Mouse (Mus musculus) testis, adult 2 months (tissue): ENCODE data around the gene Xylt2. TPM values are rescaled to one million over a fixed set of nuclear protein-coding genes. Genes with fewer than 3 reads are reported as not detected.

Experiments used
- H3K27ac ChIP-seq: fragments of 200-500 bp; 2 replicates; pipeline ENCODE4 v1.5.1; 2012; ENCODE audit warnings: low read depth, low read length; ENCODE audit not compliant: control insufficient read depth, insufficient read depth
- H3K27me3 ChIP-seq: fragments of 200-500 bp; 2 replicates; pipeline ENCODE4 v1.6.1; 2012; ENCODE audit warnings: mild to moderate bottlenecking, low read length, moderate library complexity; ENCODE audit not compliant: control insufficient read depth, insufficient read depth
- H3K36me3 ChIP-seq: fragments of 200-500 bp; 2 replicates; pipeline ENCODE4 v1.6.1; 2012; ENCODE audit warnings: mild to moderate bottlenecking, low read length; ENCODE audit not compliant: control insufficient read depth, insufficient read depth
- H3K4me1 ChIP-seq: fragments of 200-500 bp; 2 replicates; pipeline ENCODE4 v1.6.1; 2012; ENCODE audit warnings: low read length; ENCODE audit not compliant: control insufficient read depth, insufficient read depth
- H3K4me3 ChIP-seq: fragments of 200-500 bp; 2 replicates; pipeline ENCODE4 v1.5.1; 2012; ENCODE audit warnings: low read depth, mild to moderate bottlenecking, low read length, moderate library complexity, mixed read lengths; ENCODE audit not compliant: control insufficient read depth
- CTCF ChIP-seq: fragments of 200-500 bp; IDR thresholded peaks from 2 replicates; pipeline ENCODE4 v1.5.1; 2012; ENCODE audit warnings: low read depth, mild to moderate bottlenecking, inconsistent platforms, low read length, moderate library complexity; ENCODE audit not compliant: control insufficient read depth, insufficient read depth, insufficient replicate concordance
- POLR2A ChIP-seq: fragments of 200-500 bp; IDR thresholded peaks from 2 replicates; pipeline ENCODE4 v1.6.1; 2012; ENCODE audit warnings: low read depth, mild to moderate bottlenecking, inconsistent platforms, low read length, moderate library complexity; ENCODE audit not compliant: control insufficient read depth
- polyA plus RNA-seq: library from polyadenylated mRNA; depleted of rRNA; stranded (reverse); fragments of >200 nt; gene quantifications from 2 replicates; pipeline ENCODE4 v1.2.3, GENCODE M21; 2012; rRNA removed

Gene Xylt2
- polyA plus RNA-seq, 1 experiment, result 3.4 TPM

- Histone ChIP-seq H3K4me3 (no peak overlapping the region), H3K27me3 (no peaks in the 10 kb centered on the region)
- TF ChIP-seq POLR2A (no peak), CTCF (no peak)
Observed at GRCm38 (mm10) chr11:94622162-94622561, 55.2 kb downstream of the Xylt2 start.

DNA sequence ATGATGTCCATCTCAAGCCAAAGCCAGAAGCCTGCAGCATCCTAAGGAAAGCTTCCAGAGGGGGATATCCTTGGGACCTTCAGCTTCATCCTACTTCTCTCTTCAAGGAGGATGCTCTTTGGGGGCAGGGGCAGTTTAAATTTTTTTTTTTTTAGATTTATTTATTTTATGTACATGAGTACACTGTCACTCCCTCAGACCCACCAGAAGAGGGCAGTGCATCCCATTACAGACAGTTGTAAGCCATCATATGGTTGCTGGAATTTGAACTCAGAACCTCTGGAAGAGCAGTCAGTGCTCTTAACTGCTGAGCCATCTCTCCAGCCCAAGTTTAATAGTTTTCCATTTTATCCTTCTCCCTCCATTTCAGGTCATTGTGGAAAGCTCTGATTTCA is 55.9 kb downstream of the Xylt2 start:
- Histone ChIP-seq H3K27me3 (no peaks in the 10 kb centered on the region), H3K36me3 (no peaks in the 10 kb centered on the region), H3K4me3 (no peak overlapping the region), H3K27ac (no peak overlapping the region), H3K4me1 (no peaks in the 10 kb centered on the region)
- TF ChIP-seq POLR2A (no peak), CTCF (no peak)

More at GRCm38 (mm10) chr11:94622162-94622561, 55.2 kb downstream of the Xylt2 start:
- H3K4me1 ChIP-seq, result no peaks in the 10 kb centered on the region
- no peak overlapping the region for H3K27ac ChIP-seq
- no peaks in the 10 kb centered on the region for H3K36me3 ChIP-seq

DNA sequence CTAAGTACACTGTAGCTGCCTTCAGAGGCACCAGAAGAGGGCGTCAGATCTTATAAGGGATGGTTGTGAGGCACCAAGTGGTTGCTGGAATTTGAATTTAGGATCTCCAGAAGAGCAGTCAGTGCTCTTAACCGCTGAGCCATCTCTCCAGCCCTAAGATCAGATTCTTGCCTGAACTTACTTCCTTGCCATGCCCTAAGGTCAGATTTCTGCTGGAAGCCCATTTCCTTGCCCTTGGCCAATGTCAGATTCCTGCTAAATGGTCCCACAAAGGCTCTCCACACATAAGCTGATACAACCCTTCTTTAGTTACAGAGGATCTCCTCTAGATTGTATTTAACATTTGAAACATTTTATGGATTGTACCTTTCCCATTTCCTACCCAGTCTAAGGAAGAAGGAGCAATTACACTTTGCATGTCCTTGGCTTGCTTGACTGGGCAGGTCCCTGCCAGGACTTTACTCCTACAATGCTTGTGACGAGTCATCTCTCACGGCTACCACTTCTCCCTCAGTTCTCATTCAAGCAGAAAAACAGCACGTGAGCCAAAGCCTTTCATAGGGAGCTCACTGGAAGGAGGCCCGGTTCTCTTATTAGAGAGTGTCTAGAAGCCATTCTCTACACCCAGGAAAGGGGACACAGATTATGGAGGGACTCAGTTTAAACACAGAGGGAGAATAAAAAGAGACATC is 56.4 kb downstream of the Xylt2 start:
- no peaks in the 10 kb centered on the region for H3K36me3 ChIP-seq
- H3K4me1 ChIP-seq, result no peaks in the 10 kb centered on the region
- no peak for TF ChIP-seq POLR2A
- no peak for TF ChIP-seq CTCF
- no peak overlapping the region for H3K4me3 ChIP-seq
- no peaks in the 10 kb centered on the region for H3K27me3 ChIP-seq
- no peak overlapping the region for H3K27ac ChIP-seq

DNA sequence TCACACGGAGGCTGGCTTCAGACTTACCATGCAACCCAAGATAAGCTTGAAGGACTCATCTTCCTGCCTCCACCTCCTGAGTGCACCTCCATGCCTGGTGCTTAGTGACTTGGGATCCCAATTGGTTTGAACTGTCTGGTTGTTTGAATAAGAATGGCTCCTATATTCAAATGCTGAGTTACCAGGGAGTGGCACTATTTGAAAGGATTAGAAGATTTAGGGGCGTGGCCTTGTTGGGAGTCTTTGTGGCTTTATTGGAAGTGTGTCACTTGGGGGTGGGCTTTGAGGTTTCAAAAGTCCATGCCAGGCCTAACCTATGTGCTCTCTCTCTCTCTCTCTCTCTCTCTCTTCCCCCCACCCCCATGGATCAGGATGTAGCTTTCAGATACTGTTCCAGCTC is 59.7 kb downstream of the Xylt2 start:
- no peak for TF ChIP-seq CTCF
- no peak for TF ChIP-seq POLR2A
- Histone ChIP-seq H3K4me3 (no peak overlapping the region), H3K4me1 (no peaks in the 10 kb centered on the region), H3K27me3 (no peaks in the 10 kb centered on the region), H3K27ac (no peak overlapping the region; the same call in 1 of the 2 replicates), H3K36me3 (no peaks in the 10 kb centered on the region)

DNA sequence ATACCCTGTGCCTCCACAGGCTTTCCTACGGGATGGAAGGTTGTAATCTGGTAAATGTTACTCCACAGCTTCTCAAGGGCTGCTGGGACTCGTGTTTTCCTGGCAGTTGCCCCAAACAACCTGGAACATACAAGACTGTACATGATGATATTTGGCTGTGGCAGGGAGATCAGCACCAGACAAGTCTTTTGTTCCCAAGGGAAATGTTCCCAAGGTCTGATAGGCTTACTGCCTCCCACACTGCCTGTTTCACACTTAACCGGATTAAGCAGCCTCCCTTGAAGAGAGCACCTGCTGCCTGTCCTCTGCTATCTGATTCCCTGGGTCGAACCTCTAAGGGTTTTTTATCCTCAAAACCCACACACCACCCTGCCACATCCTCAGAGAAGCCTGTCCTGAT is 61.8 kb downstream of the Xylt2 start:
- TF ChIP-seq CTCF, result no peak
- TF ChIP-seq POLR2A, result no peak

GRCm38 (mm10) chr11:94614603-94615002 is 62.7 kb downstream of the Xylt2 start:
- TF ChIP-seq POLR2A (no peak), CTCF (no peak)
- H3K27me3 ChIP-seq, result no peaks in the 10 kb centered on the region
- H3K27ac ChIP-seq, result no peak overlapping the region
- no peaks in the 10 kb centered on the region for H3K4me1 ChIP-seq
- no peaks in the 10 kb centered on the region for H3K36me3 ChIP-seq
- no peak overlapping the region for H3K4me3 ChIP-seq

More for the DNA sequence above, 61.8 kb downstream of the Xylt2 start:
- H3K36me3 ChIP-seq, result no peaks in the 10 kb centered on the region
- H3K27ac ChIP-seq, result no peak overlapping the region; the same call in 1 of the 2 replicates
- no peaks in the 10 kb centered on the region for H3K4me1 ChIP-seq
- H3K27me3 ChIP-seq, result no peaks in the 10 kb centered on the region
- H3K4me3 ChIP-seq, result no peak overlapping the region

Other genes starting within 250 kb of the Xylt2 start
- gene Cacna1g, start 203.3 kb downstream of the Xylt2 start, polyA plus RNA-seq, result 3.4 and 5.1 TPM in 2 replicates
- gene Spata20, start 191.3 kb downstream of the Xylt2 start, polyA plus RNA-seq, result 1,087 and 1,277 TPM in 2 replicates
- gene Epn3, start 177.5 kb downstream of the Xylt2 start, polyA plus RNA-seq, result 1.7 and 1.8 TPM in 2 replicates
- gene Mycbpap, start 155.8 kb downstream of the Xylt2 start, polyA plus RNA-seq, result 193 and 197 TPM in 2 replicates
- gene Rsad1, start 128.3 kb downstream of the Xylt2 start, polyA plus RNA-seq, result 5.1 and 5.4 TPM in 2 replicates
- 0.14 TPM in 1 of 2 replicates, not detected in the other for gene Chad, start 112.5 kb downstream of the Xylt2 start, polyA plus RNA-seq
- gene Acsf2, start 75.6 kb downstream of the Xylt2 start, polyA plus RNA-seq, result 7.0 and 8.3 TPM in 2 replicates
- gene Lrrc59, start 47.7 kb downstream of the Xylt2 start, polyA plus RNA-seq, result 75.9 and 78.0 TPM in 2 replicates
- gene Mrpl27, start 23.7 kb downstream of the Xylt2 start, polyA plus RNA-seq, result 24.0 and 24.2 TPM in 2 replicates
- 3.9 and 4.2 TPM in 2 replicates for gene Eme1, start 23.6 kb downstream of the Xylt2 start, polyA plus RNA-seq
- gene Gm11541, start 27.0 kb upstream of the Xylt2 start, polyA plus RNA-seq, result not detected in 2 replicates
- gene Cdc34b, start 64.3 kb upstream of the Xylt2 start, polyA plus RNA-seq, result 0.91 and 1.2 TPM in 2 replicates
- gene Tmem92, start 105.2 kb upstream of the Xylt2 start, polyA plus RNA-seq, result not detected in 2 replicates